Mouse (Mus musculus) adrenal gland, postnatal 10 days (tissue): ENCODE data around the gene Olfr1101. TPM values are rescaled to one million over a fixed set of nuclear protein-coding genes. Genes with fewer than 3 reads are reported as not detected.

ENCODE experiments used
- DNase-seq: peaks from one replicate; pipeline ENCODE4 v3.0.0; 2021; ENCODE audit warnings: mixed read lengths
- long read RNA-seq, 2 experiments: library from polyadenylated mRNA; stranded (forward); transcript quantifications; one replicate each; pipeline ENCODE4 v2.0.0; 2021
- total RNA-seq, 2 experiments: library from RNA; stranded (reverse); gene quantifications; 2 replicates each; pipeline ENCODE4 v1.2.3; 2021

The Olfr1101 gene
- total RNA-seq = not detected
- long read RNA-seq, experiment 1 = 0 reads
- long read RNA-seq, experiment 2 = 0 reads

DNA sequence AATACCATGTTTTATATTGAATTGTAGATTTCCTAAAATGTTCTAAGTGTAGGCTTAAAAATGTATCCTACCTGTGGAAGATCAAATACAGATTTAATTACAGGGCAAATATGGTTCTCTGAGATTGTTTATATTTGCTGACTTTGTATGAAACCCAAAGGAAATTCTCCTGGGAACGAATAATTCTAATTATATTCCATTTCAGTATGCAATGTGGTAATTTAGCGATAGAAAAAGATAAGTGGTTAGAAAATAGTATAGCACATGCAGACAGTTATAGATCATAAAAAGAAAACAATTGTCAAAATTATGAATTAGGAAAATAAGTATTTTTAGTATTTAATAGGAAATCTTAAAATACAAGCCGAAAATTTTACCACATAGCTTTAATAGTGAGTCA is at the start of gene Olfr1101:
TSS of gene Olfr1101 (minus strand) at position 101 of the 400 bp plus-strand sequence.
- no peak for DNase-seq

GRCm38 (mm10) chr2:87036431-87036830 is 45.4 kb upstream of the Olfr1101 start, which contains the start of gene Olfr1105:
Gene Olfr1105 (minus strand): TSS chr2:87036531.
- DNase-seq = no peak

DNA sequence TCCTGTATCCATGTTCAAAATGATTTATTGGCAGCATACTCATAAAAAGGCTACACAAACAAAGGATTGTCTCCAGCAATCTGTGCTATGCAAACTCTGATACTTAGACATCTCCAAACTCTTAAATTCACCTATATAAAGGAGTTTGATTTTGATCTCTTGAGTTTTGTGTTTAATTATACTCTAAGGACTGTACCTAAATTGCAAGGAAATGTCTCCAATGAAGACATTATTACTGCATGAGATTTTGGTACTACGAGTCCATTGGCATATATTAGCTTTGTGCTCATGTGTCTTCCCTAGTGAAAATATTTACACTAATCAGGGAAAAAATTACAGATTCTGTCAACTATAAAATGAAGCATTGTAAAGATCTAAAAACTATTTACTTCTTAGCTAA is 36.0 kb upstream of the Olfr1101 start, which contains the start of gene Olfr1104:
TSS of gene Olfr1104 (minus strand) at position 101 of the 400 bp plus-strand sequence.
- no peak for DNase-seq

DNA sequence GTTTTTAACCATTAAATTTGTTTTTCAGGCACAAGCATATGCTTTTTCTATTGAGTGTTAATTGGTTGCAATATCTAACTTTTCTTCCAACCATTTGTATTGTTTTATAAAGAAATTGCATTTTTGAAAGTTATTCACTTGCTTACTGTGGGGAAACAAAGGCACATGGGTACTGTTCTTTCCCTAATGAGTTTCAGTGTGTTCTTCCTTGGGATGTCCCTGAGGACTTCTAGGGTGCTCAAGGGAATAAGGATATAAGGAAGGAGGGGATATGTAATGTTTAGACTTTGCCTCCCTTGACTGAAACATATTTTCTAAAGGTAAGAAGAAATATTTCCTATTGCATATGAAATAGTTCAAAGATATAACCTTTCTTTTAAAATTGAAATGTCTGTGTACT is 7.1 kb upstream of the Olfr1101 start, which contains the start of gene Olfr1102:
TSS of gene Olfr1102 (plus strand) at position 301 of the 400 bp plus-strand sequence.
- no peak for DNase-seq

DNA sequence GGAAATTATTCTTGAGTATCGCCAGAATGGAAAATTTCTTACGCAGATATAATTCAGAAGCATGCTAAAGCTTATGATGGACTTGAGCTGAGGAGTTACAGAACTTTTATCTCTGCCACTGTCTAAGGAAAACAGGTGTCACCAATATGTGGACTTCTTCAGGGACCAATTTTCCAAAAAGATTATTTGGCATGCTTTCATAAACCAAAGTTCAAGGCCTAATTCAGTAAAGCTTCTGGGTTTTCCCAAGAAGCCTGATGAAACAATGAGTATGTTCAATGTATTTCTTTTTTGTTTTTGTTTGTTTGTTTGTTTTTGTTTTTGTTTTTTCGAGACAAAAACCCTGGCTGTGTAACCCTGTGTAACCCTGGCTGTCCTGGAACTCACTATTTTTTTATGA is 11.2 kb downstream of the Olfr1101 start, which contains the start of gene Olfr1100:
TSS of gene Olfr1100 (minus strand) at position 101 of the 400 bp plus-strand sequence.
- DNase-seq = no peak

- DNase-seq = no peak
These were observed 30.4 kb downstream of the Olfr1101 start, which contains the start of gene Olfr1099 for GRCm38 (mm10) chr2:86960593-86960992. Gene Olfr1099 (minus strand): TSS chr2:86960693.

Other genes starting within 250 kb of the Olfr1101 start
- gene Olfr1090, start 232.2 kb downstream of the Olfr1101 start, total RNA-seq = not detected
- gene Olfr1093, start 208.7 kb downstream of the Olfr1101 start, total RNA-seq = not detected
- not detected for gene Olfr141, start 181.2 kb downstream of the Olfr1101 start, total RNA-seq
- gene Olfr1094, start 166.6 kb downstream of the Olfr1101 start, total RNA-seq = not detected
- gene Olfr1095, start 139.5 kb downstream of the Olfr1101 start, total RNA-seq = not detected
- not detected for gene Gm13723, start 116.4 kb downstream of the Olfr1101 start, total RNA-seq
- not detected for gene Olfr1097, start 99.0 kb downstream of the Olfr1101 start, total RNA-seq
- gene Olfr1098, start 66.7 kb downstream of the Olfr1101 start, total RNA-seq = not detected
- not detected for gene Olfr1099, start 30.5 kb downstream of the Olfr1101 start, total RNA-seq
- not detected for gene Olfr1100, start 11.3 kb downstream of the Olfr1101 start, total RNA-seq
- not detected for gene Olfr1102, start 7.2 kb upstream of the Olfr1101 start, total RNA-seq
- gene Olfr1104, start 35.9 kb upstream of the Olfr1101 start, total RNA-seq = not detected
- not detected for gene Olfr1105, start 45.3 kb upstream of the Olfr1101 start, total RNA-seq
- not detected for gene Olfr1106, start 61.1 kb upstream of the Olfr1101 start, total RNA-seq
- not detected for gene Olfr1107, start 84.6 kb upstream of the Olfr1101 start, total RNA-seq
- not detected for gene Olfr1109, start 104.8 kb upstream of the Olfr1101 start, total RNA-seq
- gene Olfr259, start 123.3 kb upstream of the Olfr1101 start, total RNA-seq = not detected
- not detected for gene Olfr1110, start 149.1 kb upstream of the Olfr1101 start, total RNA-seq
- gene Olfr1111, start 161.4 kb upstream of the Olfr1101 start, total RNA-seq = not detected
- gene Olfr1112, start 196.6 kb upstream of the Olfr1101 start, total RNA-seq = not detected
- not detected for gene Olfr1113, start 217.7 kb upstream of the Olfr1101 start, total RNA-seq